Mouse (Mus musculus): ENCODE results near the gene Klf16.

GRCm38 (mm10) chr10:80548428-80549006 is 28.6 kb downstream of the Klf16 start:
- peak; percentile 84 for TF ChIP-seq CTCF (IDR thresholded peaks at IDR 0.05)
- no peak for TF ChIP-seq POLR2A (IDR thresholded peaks at IDR 0.05; ENCODE audit: insufficient read depth, low read depth, low read length)

Data from heart, adult 2 months (tissue).